Mouse (Mus musculus): ENCODE results near the gene Gm45837. TPM values are rescaled to one million over a fixed set of nuclear protein-coding genes. Genes with fewer than 3 reads are reported as not detected.

Gm45837 gene
- polyA plus RNA-seq, 1 experiment from 2014 or later: 0.61 TPM

DNA sequence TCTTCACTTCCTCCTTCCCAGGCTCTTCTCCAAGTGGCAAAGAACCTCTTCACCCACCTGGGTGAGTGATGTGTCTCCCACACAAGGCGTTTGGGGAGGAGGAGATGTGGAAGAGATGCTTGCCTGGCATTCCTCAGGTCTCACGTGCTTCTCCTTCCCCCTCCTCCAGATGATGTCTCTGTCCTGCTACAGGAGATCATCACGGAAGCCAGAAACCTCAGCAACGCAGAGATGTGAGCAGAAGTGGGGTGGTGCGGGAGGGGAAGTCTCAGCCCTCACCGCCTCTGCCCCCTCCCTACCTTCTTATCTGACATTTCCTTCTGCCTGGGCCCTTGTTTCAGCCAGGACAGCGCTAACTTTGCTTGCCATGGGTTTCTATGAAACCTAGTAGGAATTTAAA lies 93.1 kb downstream of the Gm45837 start:
- Histone ChIP-seq H3K4me1 (ENCODE audit: control insufficient read depth, insufficient read depth, low read depth, low read length) (peaks cover 4% of the 10 kb centered on the region; the same call in 1 of the 2 replicates), H3K9me3 (ENCODE audit: control insufficient read depth, low read length) (no peaks in the 10 kb centered on the region), H3K27me3 (replicated peaks; ENCODE audit: control insufficient read depth, insufficient read depth, low read length) (peaks cover 20% of the 10 kb centered on the region), H3K27ac (ENCODE audit: low read depth, low read length) (no peak overlapping the region), H3K4me3 (ENCODE audit: low read length) (no peak overlapping the region), H3K36me3 (ENCODE audit: control insufficient read depth, insufficient read depth, low read length) (0 out of 2 replicates have a peak, but pooled peaks cover 2% of the 10 kb centered on the region), H3K9ac (ENCODE audit: low read depth, low read length) (no peak overlapping the region), H3K4me2 (ENCODE audit: low read length) (no peak overlapping the region)
- WGBS: 54% methylated on average over 7 of the region's 7 CpGs
- no peak for ATAC-seq

DNA sequence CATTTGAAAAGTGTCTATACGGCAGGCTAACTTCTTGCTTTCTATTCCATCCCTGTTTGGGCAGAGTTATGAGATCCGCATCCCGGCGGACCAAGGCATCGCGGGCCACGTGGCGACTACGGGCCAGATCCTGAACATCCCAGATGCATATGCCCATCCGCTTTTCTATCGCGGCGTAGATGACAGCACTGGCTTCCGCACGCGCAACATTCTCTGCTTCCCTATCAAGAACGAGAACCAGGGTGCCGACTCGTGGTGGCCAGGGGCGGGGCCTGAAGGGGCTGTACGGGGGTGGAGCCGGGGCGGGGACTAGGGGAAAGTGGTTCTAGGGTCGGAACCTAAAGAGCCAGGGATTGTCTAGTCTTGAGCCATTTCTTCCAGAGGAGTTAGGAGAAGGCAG lies 93.8 kb downstream of the Gm45837 start:
- Histone ChIP-seq H3K4me1 (ENCODE audit: control insufficient read depth, insufficient read depth, low read depth, low read length) (peaks cover 4% of the 10 kb centered on the region; the same call in 1 of the 2 replicates), H3K9me3 (ENCODE audit: control insufficient read depth, low read length) (no peaks in the 10 kb centered on the region), H3K9ac (ENCODE audit: low read depth, low read length) (peak overlapping the region; percentile 41; the same call in 1 of the 2 replicates), H3K27me3 (replicated peaks; ENCODE audit: control insufficient read depth, insufficient read depth, low read length) (peaks cover 20% of the 10 kb centered on the region), H3K4me3 (ENCODE audit: low read length) (peak overlapping the region; percentile 30), H3K27ac (ENCODE audit: low read depth, low read length) (no peak overlapping the region), H3K36me3 (ENCODE audit: control insufficient read depth, insufficient read depth, low read length) (0 out of 2 replicates have a peak, but pooled peaks cover 2% of the 10 kb centered on the region), H3K4me2 (ENCODE audit: low read length) (peak overlapping the region; percentile 57)
- WGBS: 9% methylated on average over 24 of the region's 24 CpGs
- peak; percentile 43; the same call in 1 of the 2 replicates for ATAC-seq

DNA sequence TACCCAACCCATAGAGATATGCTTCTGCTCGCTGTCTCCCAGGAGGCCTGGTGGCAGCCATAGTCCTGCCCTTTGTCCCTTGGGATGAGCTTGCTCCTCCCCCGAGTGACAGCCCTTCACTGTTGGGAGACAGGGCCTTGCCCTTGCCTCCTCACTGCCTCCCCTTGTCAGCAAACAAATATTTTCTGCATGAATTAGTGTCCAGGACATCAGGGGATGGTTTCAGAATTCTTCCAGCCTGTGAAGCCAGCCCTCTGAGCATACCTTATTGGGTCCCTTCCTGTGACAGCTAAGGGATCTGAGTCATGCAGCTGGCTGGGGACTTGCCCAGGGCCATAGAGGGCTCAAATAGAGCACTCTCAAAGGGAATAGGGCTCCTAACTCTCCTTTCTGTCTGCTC lies 98.5 kb downstream of the Gm45837 start:
- no peak for ATAC-seq
- Histone ChIP-seq H3K4me1 (ENCODE audit: control insufficient read depth, insufficient read depth, low read depth, low read length) (peaks cover 4% of the 10 kb centered on the region; the same call in 1 of the 2 replicates), H3K36me3 (ENCODE audit: control insufficient read depth, insufficient read depth, low read length) (0 out of 2 replicates have a peak, but pooled peaks cover 2% of the 10 kb centered on the region), H3K9ac (ENCODE audit: low read depth, low read length) (no peak overlapping the region), H3K27ac (ENCODE audit: low read depth, low read length) (no peak overlapping the region), H3K4me2 (ENCODE audit: low read length) (no peak overlapping the region), H3K9me3 (ENCODE audit: control insufficient read depth, low read length) (no peaks in the 10 kb centered on the region), H3K4me3 (ENCODE audit: low read length) (no peak overlapping the region), H3K27me3 (replicated peaks; ENCODE audit: control insufficient read depth, insufficient read depth, low read length) (peaks cover 9% of the 10 kb centered on the region)
- 34% methylated on average over 2 of the region's 2 CpGs for WGBS

DNA sequence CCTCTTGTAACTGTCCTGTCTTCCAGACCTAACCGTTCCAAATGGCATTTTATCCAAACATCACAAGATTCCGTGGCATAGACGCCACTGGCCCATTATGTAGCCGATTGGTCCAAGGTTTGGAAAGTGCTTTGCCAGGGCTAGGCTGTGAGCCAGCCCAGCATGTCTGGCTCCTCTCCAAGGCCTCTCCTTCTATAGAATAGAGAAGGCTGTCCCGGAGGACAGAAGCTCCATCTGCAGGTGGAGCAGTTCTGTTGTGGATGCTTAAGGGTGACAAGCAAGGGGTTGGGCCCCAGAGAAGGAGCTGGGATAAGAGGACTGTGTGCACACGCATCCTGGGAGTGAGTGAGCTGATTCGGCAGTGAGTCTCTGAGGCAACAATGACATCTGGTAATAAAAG lies 103.0 kb downstream of the Gm45837 start:
- H3K4me3 ChIP-seq (ENCODE audit: low read length): no peak overlapping the region
- peak; percentile 63; the same call in 1 of the 2 replicates for ATAC-seq
- H3K27ac ChIP-seq (ENCODE audit: low read depth, low read length): no peak overlapping the region
- H3K9me3 ChIP-seq (ENCODE audit: control insufficient read depth, low read length): no peaks in the 10 kb centered on the region
- H3K4me1 ChIP-seq (ENCODE audit: control insufficient read depth, insufficient read depth, low read depth, low read length): no peaks in the 10 kb centered on the region
- no peak overlapping the region for H3K4me2 ChIP-seq (ENCODE audit: low read length)
- H3K9ac ChIP-seq (ENCODE audit: low read depth, low read length): no peak overlapping the region
- 50% methylated on average over 7 of the region's 7 CpGs for WGBS
- no peaks in the 10 kb centered on the region for H3K36me3 ChIP-seq (ENCODE audit: control insufficient read depth, insufficient read depth, low read length)
- no peaks in the 10 kb centered on the region for H3K27me3 ChIP-seq (replicated peaks; ENCODE audit: control insufficient read depth, insufficient read depth, low read length)

DNA sequence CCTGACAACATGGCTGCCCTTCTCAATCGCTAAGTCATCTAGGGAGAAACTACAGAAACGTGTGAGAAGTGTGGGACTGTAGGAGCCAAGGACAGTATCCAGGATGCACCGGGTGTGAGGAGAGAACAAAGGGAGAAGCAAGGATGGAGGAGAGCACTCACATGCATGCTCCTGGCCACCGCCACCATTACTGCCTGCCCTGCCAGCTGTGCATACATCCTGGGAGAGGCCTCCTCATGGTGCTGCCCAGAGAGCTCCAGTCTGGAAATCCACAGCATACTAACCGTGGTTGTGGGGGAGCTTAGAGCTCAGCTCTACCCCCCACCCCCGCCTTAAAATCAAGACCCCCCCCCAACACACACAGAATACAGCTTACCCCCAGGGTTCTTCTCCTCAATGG lies 104.1 kb downstream of the Gm45837 start:
- no peak overlapping the region for H3K4me2 ChIP-seq (ENCODE audit: low read length)
- no peak overlapping the region for H3K27ac ChIP-seq (ENCODE audit: low read depth, low read length)
- no peaks in the 10 kb centered on the region for H3K9me3 ChIP-seq (ENCODE audit: control insufficient read depth, low read length)
- no peaks in the 10 kb centered on the region for H3K4me1 ChIP-seq (ENCODE audit: control insufficient read depth, insufficient read depth, low read depth, low read length)
- no peak for ATAC-seq
- H3K9ac ChIP-seq (ENCODE audit: low read depth, low read length): no peak overlapping the region
- WGBS: 71% methylated on average over 6 of the region's 6 CpGs
- H3K4me3 ChIP-seq (ENCODE audit: low read length): no peak overlapping the region
- H3K27me3 ChIP-seq (replicated peaks; ENCODE audit: control insufficient read depth, insufficient read depth, low read length): no peaks in the 10 kb centered on the region
- no peaks in the 10 kb centered on the region for H3K36me3 ChIP-seq (ENCODE audit: control insufficient read depth, insufficient read depth, low read length)

DNA sequence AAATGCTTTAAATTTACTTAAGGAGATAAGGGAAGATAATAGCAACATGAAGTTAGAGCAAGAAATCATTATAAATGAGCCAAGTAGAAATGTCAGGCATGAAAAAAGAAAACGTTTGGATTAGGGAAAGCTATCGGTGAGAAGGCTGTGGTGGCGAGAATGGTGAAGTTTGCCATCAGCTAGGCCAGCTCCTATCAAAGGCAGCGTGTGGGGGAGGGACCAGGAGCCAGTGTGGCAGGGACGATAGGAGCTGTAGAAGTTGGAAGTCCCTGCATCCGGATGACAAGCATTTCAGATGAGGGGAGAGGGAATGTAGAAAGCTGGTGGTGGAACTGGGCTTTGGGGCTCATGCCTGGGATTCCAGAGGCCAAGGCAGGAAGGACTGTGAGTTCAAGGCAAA lies 104.6 kb downstream of the Gm45837 start:
- 54% methylated on average over 6 of the region's 6 CpGs for WGBS
- H3K4me2 ChIP-seq (ENCODE audit: low read length): no peak overlapping the region
- no peak overlapping the region for H3K4me3 ChIP-seq (ENCODE audit: low read length)
- H3K27ac ChIP-seq (ENCODE audit: low read depth, low read length): no peak overlapping the region; the same call in 1 of the 2 replicates
- no peak overlapping the region for H3K9ac ChIP-seq (ENCODE audit: low read depth, low read length)
- no peaks in the 10 kb centered on the region for H3K36me3 ChIP-seq (ENCODE audit: control insufficient read depth, insufficient read depth, low read length)
- no peaks in the 10 kb centered on the region for H3K4me1 ChIP-seq (ENCODE audit: control insufficient read depth, insufficient read depth, low read depth, low read length)
- ATAC-seq: no peak
- no peaks in the 10 kb centered on the region for H3K9me3 ChIP-seq (ENCODE audit: control insufficient read depth, low read length)
- no peaks in the 10 kb centered on the region for H3K27me3 ChIP-seq (replicated peaks; ENCODE audit: control insufficient read depth, insufficient read depth, low read length)

DNA sequence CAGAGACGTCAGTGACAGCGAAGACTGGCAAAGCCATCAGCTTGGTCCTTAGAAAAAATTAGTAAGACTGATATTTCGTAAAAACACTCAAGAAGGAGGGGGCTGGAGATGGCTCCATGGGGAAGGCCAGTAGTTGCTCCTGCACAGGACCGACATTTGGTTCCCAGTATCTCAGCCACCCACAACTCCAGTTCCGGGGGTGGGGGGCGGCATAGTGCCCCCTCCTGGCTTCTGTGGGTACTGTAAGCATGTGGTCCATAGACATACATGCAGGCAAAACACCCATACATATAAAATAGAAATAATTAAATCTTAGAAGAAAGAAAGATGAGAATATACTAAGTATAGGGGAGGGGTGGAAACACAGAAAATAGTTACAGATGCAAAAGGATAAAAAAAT lies 105.8 kb downstream of the Gm45837 start:
- no peaks in the 10 kb centered on the region for H3K27me3 ChIP-seq (replicated peaks; ENCODE audit: control insufficient read depth, insufficient read depth, low read length)
- WGBS: 66% methylated on average over 6 of the region's 6 CpGs
- H3K9me3 ChIP-seq (ENCODE audit: control insufficient read depth, low read length): no peaks in the 10 kb centered on the region
- no peaks in the 10 kb centered on the region for H3K4me1 ChIP-seq (ENCODE audit: control insufficient read depth, insufficient read depth, low read depth, low read length)
- H3K36me3 ChIP-seq (ENCODE audit: control insufficient read depth, insufficient read depth, low read length): no peaks in the 10 kb centered on the region
- H3K27ac ChIP-seq (ENCODE audit: low read depth, low read length): no peak overlapping the region
- H3K9ac ChIP-seq (ENCODE audit: low read depth, low read length): no peak overlapping the region
- ATAC-seq: no peak
- H3K4me3 ChIP-seq (ENCODE audit: low read length): no peak overlapping the region
- no peak overlapping the region for H3K4me2 ChIP-seq (ENCODE audit: low read length)

DNA sequence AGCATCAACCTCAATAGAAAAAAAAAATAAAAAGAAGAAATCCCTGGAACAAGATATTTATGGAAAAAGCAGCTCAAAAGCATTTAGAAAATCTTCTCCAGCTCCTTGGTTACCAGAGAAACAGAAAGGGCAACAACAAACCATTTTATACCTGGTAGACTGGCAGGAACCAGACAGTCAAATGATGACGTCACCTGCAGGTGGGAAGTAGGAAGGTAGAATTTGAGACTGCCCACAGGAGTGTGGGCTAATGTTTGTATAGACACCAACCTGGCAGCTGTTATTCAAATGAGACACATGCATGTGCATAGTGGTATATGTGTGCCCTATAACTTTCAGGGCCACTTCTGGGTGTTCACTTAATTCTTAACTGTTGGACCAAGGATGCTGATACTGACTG lies 111.0 kb downstream of the Gm45837 start:
- no peak overlapping the region for H3K4me2 ChIP-seq (ENCODE audit: low read length)
- WGBS: 70% methylated on average over 1 of the region's 1 CpGs
- no peaks in the 10 kb centered on the region for H3K9me3 ChIP-seq (ENCODE audit: control insufficient read depth, low read length)
- no peaks in the 10 kb centered on the region for H3K27me3 ChIP-seq (replicated peaks; ENCODE audit: control insufficient read depth, insufficient read depth, low read length)
- H3K9ac ChIP-seq (ENCODE audit: low read depth, low read length): no peak overlapping the region
- no peak overlapping the region for H3K4me3 ChIP-seq (ENCODE audit: low read length)
- H3K27ac ChIP-seq (ENCODE audit: low read depth, low read length): no peak overlapping the region
- no peaks in the 10 kb centered on the region for H3K4me1 ChIP-seq (ENCODE audit: control insufficient read depth, insufficient read depth, low read depth, low read length)
- no peaks in the 10 kb centered on the region for H3K36me3 ChIP-seq (ENCODE audit: control insufficient read depth, insufficient read depth, low read length)
- ATAC-seq: no peak

DNA sequence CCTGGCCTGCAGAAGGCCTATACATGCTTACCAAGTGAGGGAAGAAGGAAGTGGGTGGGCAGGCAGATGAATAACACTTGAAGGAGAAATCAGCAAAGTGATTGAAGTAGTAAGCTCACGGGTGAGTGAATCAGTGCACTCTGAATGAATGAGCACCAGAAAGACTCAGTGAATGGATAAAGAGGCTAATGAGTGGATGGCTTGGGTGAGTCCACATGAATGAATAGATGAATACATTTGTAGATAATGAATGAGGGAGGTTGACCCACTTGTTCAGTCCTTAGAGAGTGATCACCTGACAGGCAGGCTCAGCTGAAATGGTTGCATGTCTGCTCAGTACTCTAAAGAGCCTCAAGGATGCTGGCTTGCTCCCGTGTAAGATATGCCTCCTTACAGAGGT lies 112.5 kb downstream of the Gm45837 start:
- Histone ChIP-seq H3K27me3 (replicated peaks; ENCODE audit: control insufficient read depth, insufficient read depth, low read length) (no peaks in the 10 kb centered on the region), H3K36me3 (ENCODE audit: control insufficient read depth, insufficient read depth, low read length) (no peaks in the 10 kb centered on the region), H3K4me3 (ENCODE audit: low read length) (no peak overlapping the region), H3K4me2 (ENCODE audit: low read length) (no peak overlapping the region), H3K4me1 (ENCODE audit: control insufficient read depth, insufficient read depth, low read depth, low read length) (no peaks in the 10 kb centered on the region), H3K9ac (ENCODE audit: low read depth, low read length) (no peak overlapping the region), H3K9me3 (ENCODE audit: control insufficient read depth, low read length) (no peaks in the 10 kb centered on the region), H3K27ac (ENCODE audit: low read depth, low read length) (no peak overlapping the region)
- 31% methylated on average over 2 of the region's 2 CpGs for WGBS
- ATAC-seq: peak; percentile 51

DNA sequence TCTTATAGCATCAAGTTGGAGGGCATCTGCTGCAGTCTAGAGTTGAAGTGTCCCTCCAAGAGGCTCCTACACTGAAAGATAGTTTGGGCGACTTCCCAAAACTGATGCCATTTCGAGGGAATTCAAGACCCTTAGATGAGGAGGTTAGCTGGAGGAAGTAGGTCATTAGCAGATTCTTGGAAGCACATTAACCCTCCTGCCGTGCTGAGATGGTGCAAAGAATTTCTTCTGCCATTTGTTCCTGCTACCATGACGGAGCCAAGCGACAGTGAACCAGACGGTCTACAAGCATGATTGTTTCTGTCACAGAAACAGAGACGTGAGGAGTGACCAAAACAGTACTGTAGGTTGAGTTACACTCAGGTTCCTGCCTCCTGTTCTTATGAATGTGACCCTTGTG lies 115.8 kb downstream of the Gm45837 start:
- 74% methylated on average over 7 of the region's 7 CpGs for WGBS
- Histone ChIP-seq H3K36me3 (ENCODE audit: control insufficient read depth, insufficient read depth, low read length) (no peaks in the 10 kb centered on the region), H3K27me3 (replicated peaks; ENCODE audit: control insufficient read depth, insufficient read depth, low read length) (no peaks in the 10 kb centered on the region), H3K4me2 (ENCODE audit: low read length) (no peak overlapping the region), H3K27ac (ENCODE audit: low read depth, low read length) (no peak overlapping the region), H3K4me1 (ENCODE audit: control insufficient read depth, insufficient read depth, low read depth, low read length) (no peaks in the 10 kb centered on the region), H3K4me3 (ENCODE audit: low read length) (no peak overlapping the region), H3K9ac (ENCODE audit: low read depth, low read length) (no peak overlapping the region), H3K9me3 (ENCODE audit: control insufficient read depth, low read length) (no peaks in the 10 kb centered on the region)
- no peak for ATAC-seq

Measured in hindbrain, embryonic 16.5 days (tissue).